Mouse (Mus musculus) neural tube, embryonic 13.5 days (tissue): Measurements from ENCODE around the gene Slc17a8. TPM values are rescaled to one million over a fixed set of nuclear protein-coding genes. Genes with fewer than 3 reads are reported as not detected.

Source experiments
- ATAC-seq: fragments of 200-750 bp; cut with Nextera tagmentation; 2 replicates; pipeline ENCODE4 v1.8.0; 2017; ENCODE audit warnings: low read depth, mild to moderate bottlenecking, moderate TSS enrichment, moderate library complexity
- H3K27ac ChIP-seq: fragments of 300-500 bp; sonication (generic); replicated peaks from 2 replicates; pipeline ENCODE4 v1.5.1; 2015; ENCODE audit warnings: moderate library complexity, mild to moderate bottlenecking, inconsistent platforms
- H3K27me3 ChIP-seq: fragments of 300-500 bp; sonication (generic); 2 replicates; pipeline ENCODE4 v1.6.1; 2015; ENCODE audit warnings: mild to moderate bottlenecking, inconsistent platforms
- H3K36me3 ChIP-seq: fragments of 300-500 bp; sonication (generic); 2 replicates; pipeline ENCODE4 v1.6.1; 2015; ENCODE audit warnings: mild to moderate bottlenecking, inconsistent platforms
- H3K4me1 ChIP-seq: fragments of 300-500 bp; sonication (generic); replicated peaks from 2 replicates; pipeline ENCODE4 v1.6.1; 2015; ENCODE audit warnings: inconsistent platforms
- H3K4me2 ChIP-seq: fragments of 300-500 bp; sonication (generic); 2 replicates; pipeline ENCODE4 v1.6.1; 2015; ENCODE audit warnings: inconsistent platforms, mild to moderate bottlenecking, moderate library complexity
- H3K4me3 ChIP-seq: fragments of 300-500 bp; sonication (generic); 2 replicates; pipeline ENCODE4 v1.5.1; 2015; ENCODE audit warnings: mild to moderate bottlenecking, inconsistent platforms
- H3K9ac ChIP-seq: fragments of 300-500 bp; sonication (generic); 2 replicates; pipeline ENCODE4 v1.6.1; 2015; ENCODE audit warnings: moderate library complexity, mild to moderate bottlenecking, inconsistent platforms
- H3K9me3 ChIP-seq: fragments of 300-500 bp; sonication (generic); 2 replicates; pipeline ENCODE4 v1.6.1; 2016; ENCODE audit warnings: inconsistent platforms
- WGBS: fragments of 180-500 bp; shearing (Covaris S2); methylation state at CpG from one replicate; pipeline ENCODE4 v1.1.7; 2015; 5-methylcytosine and 5-hydroxymethylcytosine counted together
- polyA plus RNA-seq: library from polyadenylated mRNA; unstranded; fragments of >200 nt; fragmentation: Nextera tagmentation; extraction: Ambion mirVana; gene quantifications from 2 replicates; pipeline ENCODE4 v1.2.1, GENCODE M21; 2015

Slc17a8 gene
- polyA plus RNA-seq, 1 experiment from 2014 or later = 0.14 TPM

DNA sequence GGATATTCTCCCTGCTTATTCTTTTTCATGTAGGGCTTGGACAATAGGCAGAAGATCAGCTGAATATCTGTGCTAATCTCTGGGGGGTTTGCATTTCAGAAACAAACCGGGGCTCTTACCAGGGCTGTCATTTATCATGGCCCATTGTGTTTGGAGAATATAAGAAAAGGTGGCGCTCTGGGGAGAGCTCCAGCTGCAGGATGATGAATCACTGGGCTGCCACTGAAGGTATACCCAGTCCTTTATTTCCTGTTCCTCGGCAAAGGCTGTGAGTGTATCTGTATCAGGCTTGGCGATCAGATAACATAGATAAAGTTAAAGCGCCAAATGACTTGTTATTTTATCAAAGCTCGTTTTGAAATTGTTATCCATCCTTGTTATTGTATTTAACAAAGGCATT lies 73.0 kb downstream of the Slc17a8 start:
- H3K9ac ChIP-seq = no peak overlapping the region
- H3K4me1 ChIP-seq = peaks cover 9% of the 10 kb centered on the region; the same call in 1 of the 2 replicates
- no peaks in the 10 kb centered on the region for H3K36me3 ChIP-seq
- ATAC-seq = peak; percentile 72
- H3K9me3 ChIP-seq = no peaks in the 10 kb centered on the region
- no peaks in the 10 kb centered on the region for H3K27me3 ChIP-seq
- WGBS = 40% methylated on average over 6 of the region's 6 CpGs
- H3K27ac ChIP-seq = peak overlapping the region; percentile 67
- H3K4me2 ChIP-seq = no peak overlapping the region
- H3K4me3 ChIP-seq = no peak overlapping the region

DNA sequence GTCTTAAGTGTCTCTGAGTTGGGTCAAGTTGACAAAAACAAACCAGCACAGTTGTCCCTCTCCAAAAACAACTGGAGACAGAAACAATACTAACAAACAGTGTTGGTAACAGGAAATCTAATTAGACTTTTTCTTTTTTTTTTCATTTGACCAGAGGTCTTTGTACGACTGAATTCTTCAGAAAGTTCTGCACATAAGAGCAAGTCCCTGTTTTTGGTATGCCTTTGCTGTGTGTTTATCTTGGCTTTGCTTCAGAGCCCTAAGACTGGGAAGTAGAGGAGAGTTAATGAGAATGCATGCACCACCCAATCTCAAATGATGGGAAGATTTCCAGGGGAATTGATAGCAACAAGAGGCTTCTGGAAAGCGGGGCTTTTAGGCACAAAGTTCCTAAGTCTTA lies 74.1 kb downstream of the Slc17a8 start:
- Histone ChIP-seq H3K36me3 (no peaks in the 10 kb centered on the region), H3K4me1 (peaks cover 9% of the 10 kb centered on the region; the same call in 1 of the 2 replicates), H3K4me2 (no peak overlapping the region), H3K4me3 (no peak overlapping the region), H3K27me3 (no peaks in the 10 kb centered on the region), H3K27ac (no peak overlapping the region), H3K9me3 (no peaks in the 10 kb centered on the region), H3K9ac (no peak overlapping the region)
- ATAC-seq = no peak
- 91% methylated on average over 2 of the region's 2 CpGs for WGBS

DNA sequence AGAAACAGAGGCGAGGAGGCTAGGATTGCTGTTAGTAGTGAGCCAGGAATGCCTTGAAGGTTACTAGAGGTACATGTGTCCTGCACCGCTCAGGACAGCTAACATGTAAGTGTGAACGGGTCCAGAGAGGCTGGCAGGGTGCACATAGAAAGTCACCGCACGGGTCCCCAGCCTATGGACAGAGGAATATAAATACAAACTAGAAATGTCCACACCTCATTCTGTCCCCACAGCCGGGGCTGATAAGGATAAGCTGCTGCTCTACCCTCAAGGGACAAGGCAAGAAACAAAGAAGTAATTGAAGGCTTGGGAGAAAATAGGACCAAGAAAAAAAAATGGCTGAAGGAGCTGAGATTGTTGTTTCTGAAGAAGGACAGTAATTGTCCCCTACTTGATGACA lies 77.2 kb downstream of the Slc17a8 start:
- peaks cover 9% of the 10 kb centered on the region; the same call in 1 of the 2 replicates for H3K4me1 ChIP-seq
- WGBS = 61% methylated on average over 6 of the region's 6 CpGs
- H3K27ac ChIP-seq = no peak overlapping the region
- no peak overlapping the region for H3K4me3 ChIP-seq
- no peaks in the 10 kb centered on the region for H3K27me3 ChIP-seq
- no peaks in the 10 kb centered on the region for H3K36me3 ChIP-seq
- no peaks in the 10 kb centered on the region for H3K9me3 ChIP-seq
- H3K9ac ChIP-seq = no peak overlapping the region
- H3K4me2 ChIP-seq = no peak overlapping the region
- no peak for ATAC-seq

DNA sequence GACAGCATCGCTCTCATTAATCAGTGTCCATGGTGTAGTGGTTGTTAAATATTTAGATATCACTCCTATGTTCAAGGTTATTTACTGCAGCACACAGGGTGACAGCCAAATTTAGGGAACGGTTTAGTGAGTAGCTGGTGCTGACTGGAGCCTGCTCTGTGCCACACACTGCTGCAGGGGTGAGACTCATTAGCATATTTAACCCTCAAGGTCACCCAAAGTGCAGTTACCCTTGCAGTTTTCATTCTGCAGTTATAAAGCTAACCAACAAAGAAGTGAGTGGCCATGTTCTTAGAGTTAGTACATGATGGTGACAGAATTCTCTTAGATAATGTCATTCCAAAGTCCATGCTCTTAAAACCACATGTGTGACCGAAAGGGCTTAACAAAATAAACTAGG lies 78.7 kb downstream of the Slc17a8 start:
- no peak overlapping the region for H3K27ac ChIP-seq
- WGBS = 80% methylated on average over 3 of the region's 3 CpGs
- H3K4me1 ChIP-seq = 0 out of 2 replicates have a peak, but pooled peaks cover 1% of the 10 kb centered on the region
- H3K36me3 ChIP-seq = no peaks in the 10 kb centered on the region
- H3K27me3 ChIP-seq = no peaks in the 10 kb centered on the region
- ATAC-seq = no peak
- no peak overlapping the region for H3K4me2 ChIP-seq
- no peaks in the 10 kb centered on the region for H3K9me3 ChIP-seq
- H3K9ac ChIP-seq = no peak overlapping the region
- no peak overlapping the region for H3K4me3 ChIP-seq

DNA sequence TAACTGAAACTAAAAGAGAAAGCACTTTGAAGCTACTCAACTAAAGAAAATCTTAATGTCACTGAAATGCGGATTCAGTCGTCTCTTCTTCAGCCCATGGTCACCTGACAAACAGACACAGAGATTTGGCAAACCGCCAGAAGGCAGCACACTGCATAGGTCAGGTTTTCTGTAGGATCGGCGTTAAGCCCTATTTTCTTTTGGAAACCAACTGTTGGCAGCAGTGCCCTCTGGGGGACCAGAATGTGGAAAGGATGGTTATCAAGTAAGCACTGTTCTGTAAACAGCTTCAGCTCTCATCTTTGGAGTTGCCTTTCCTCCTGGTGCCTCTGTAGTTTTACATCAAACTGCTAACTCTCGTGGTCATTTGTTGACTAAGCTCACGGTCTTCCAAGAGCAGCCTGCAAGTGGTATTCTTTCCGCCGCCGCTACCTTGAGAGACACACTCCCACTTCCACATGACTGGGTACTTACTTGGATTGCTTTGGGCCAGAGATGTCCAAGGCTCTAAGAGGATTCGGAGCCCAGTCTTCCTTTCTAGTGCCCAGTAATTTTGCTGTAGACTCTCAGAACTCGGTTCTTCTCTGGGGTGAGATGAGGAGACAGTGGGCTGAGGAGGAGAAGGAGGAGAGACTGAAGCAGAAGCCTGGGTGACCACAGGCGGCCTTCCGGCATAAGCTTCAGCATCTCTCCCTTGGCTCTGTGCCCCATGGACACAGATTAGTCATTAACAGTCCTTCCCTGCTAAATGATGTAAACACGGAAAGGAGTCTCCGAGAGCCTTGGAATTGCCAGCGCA lies 87.9 kb downstream of the Slc17a8 start, which contains the start of gene Nr1h4:
Gene Nr1h4, minus strand, starts transcription at position 657 of the 799 bp plus-strand sequence.
- no peaks in the 10 kb centered on the region for H3K36me3 ChIP-seq
- no peak for ATAC-seq
- no peaks in the 10 kb centered on the region for H3K9me3 ChIP-seq
- no peak within 1 kb of the TSS for H3K4me2 ChIP-seq
- H3K4me1 ChIP-seq = peaks cover 6% of the 10 kb centered on the region; the same call in 1 of the 2 replicates
- 77% methylated on average over 17 of the region's 17 CpGs for WGBS
- H3K27ac ChIP-seq = no peak within 1 kb of the TSS
- no peaks in the 10 kb centered on the region for H3K27me3 ChIP-seq
- no peak within 1 kb of the TSS for H3K9ac ChIP-seq
- H3K4me3 ChIP-seq = no peak within 1 kb of the TSS

DNA sequence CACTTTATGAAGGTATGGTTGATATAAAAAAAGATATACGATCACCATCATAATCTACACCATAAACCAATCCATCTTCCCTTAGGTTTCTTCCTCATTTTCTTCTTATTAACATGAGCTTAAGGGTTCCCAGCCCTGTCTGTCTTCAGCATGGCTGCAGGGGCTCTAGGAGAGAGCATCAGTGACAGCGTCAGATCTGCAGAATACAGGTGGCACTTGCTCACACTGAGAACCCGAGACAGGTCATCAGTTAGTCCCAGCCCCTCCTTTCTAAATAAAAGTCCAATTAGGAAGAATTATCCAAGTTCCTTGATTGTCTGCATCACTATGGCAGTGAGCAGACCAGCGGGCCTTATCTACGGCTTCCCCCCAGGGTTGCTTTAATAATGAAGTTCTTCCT lies 88.6 kb downstream of the Slc17a8 start:
- Histone ChIP-seq H3K4me1 (peaks cover 6% of the 10 kb centered on the region; the same call in 1 of the 2 replicates), H3K36me3 (no peaks in the 10 kb centered on the region), H3K27me3 (no peaks in the 10 kb centered on the region), H3K27ac (no peak overlapping the region), H3K9me3 (no peaks in the 10 kb centered on the region), H3K4me2 (no peak overlapping the region), H3K4me3 (no peak overlapping the region), H3K9ac (no peak overlapping the region)
- ATAC-seq = no peak
- WGBS = 83% methylated on average over 5 of the region's 5 CpGs

DNA sequence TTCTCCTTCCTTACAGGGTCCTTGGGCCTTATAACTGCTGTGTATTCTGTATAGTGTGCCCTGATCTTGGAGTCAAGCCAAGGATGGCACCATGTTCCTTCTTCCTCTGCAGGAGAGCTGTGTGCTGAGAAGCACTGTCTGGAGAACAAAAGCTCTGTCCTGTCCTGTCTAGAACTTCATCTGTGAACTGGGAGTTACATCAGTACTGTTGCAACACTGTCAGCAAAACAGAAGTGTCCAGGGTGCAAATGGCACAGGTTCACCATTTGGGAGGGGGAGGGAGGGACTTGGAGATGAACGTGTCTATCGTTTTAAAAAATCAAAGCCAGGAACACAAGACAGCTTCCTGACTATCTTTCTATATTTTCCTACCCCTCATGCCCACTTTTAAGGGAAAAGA lies 89.1 kb downstream of the Slc17a8 start:
- H3K36me3 ChIP-seq = no peaks in the 10 kb centered on the region
- no peaks in the 10 kb centered on the region for H3K27me3 ChIP-seq
- H3K4me2 ChIP-seq = no peak overlapping the region
- H3K4me1 ChIP-seq = peaks cover 6% of the 10 kb centered on the region; the same call in 1 of the 2 replicates
- H3K4me3 ChIP-seq = no peak overlapping the region
- ATAC-seq = no peak
- WGBS = 98% methylated on average over 2 of the region's 2 CpGs
- H3K9me3 ChIP-seq = no peaks in the 10 kb centered on the region
- no peak overlapping the region for H3K27ac ChIP-seq
- H3K9ac ChIP-seq = no peak overlapping the region

DNA sequence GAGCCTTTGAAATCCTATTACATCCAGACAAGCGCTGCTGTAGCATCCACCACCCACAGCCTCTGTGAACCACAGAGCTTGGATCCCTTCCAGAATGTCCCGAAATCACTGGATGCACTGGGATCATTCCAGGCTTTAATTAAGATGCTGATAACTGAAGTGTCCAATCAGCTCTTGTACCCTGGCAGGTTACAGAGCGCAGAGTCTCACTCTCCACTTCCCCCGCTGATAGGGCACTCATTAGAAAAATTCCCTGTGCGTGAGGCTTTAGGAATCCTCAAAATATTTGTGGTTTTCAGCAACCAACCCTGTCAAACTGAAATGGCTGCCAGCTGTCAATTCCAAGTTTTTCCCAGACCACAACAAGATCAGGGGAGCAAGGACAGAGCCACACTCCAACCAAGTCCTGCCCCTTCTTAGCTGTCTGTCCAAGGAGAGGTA lies 89.8 kb downstream of the Slc17a8 start:
- ATAC-seq = peak; percentile 71
- H3K27me3 ChIP-seq = no peaks in the 10 kb centered on the region
- H3K4me1 ChIP-seq = peaks cover 6% of the 10 kb centered on the region; the same call in 1 of the 2 replicates
- no peak overlapping the region for H3K9ac ChIP-seq
- H3K4me3 ChIP-seq = no peak overlapping the region
- H3K27ac ChIP-seq = no peak overlapping the region
- H3K4me2 ChIP-seq = no peak overlapping the region
- 55% methylated on average over 5 of the region's 5 CpGs for WGBS
- H3K9me3 ChIP-seq = no peaks in the 10 kb centered on the region
- H3K36me3 ChIP-seq = no peaks in the 10 kb centered on the region

DNA sequence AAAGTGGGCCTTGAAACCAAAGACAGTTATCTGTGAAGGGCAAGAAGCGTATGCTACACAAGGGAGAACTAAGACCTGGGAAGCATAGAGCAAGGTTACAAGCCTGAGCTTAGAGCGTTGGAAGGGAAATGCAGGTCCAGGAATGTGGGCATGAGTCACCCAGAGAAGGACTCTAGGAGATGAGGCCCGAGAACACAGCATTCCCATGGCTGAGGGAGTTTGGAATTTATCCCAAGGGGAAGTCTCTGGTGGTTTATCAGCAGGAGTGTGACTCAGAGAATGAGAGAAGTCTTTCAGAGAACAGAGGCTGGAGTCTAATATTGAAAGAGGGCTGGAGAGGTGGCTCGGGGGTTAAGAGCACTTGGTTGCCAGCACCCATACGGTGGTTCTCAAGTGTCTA lies 94.0 kb downstream of the Slc17a8 start:
- peaks cover 6% of the 10 kb centered on the region; the same call in 1 of the 2 replicates for H3K4me1 ChIP-seq
- H3K9ac ChIP-seq = no peak overlapping the region
- H3K9me3 ChIP-seq = no peaks in the 10 kb centered on the region
- 82% methylated on average over 5 of the region's 5 CpGs for whole genome bisulfite sequencing
- no peak overlapping the region for H3K27ac ChIP-seq
- H3K4me3 ChIP-seq = no peak overlapping the region
- no peaks in the 10 kb centered on the region for H3K27me3 ChIP-seq
- ATAC-seq = no peak
- no peaks in the 10 kb centered on the region for H3K36me3 ChIP-seq
- no peak overlapping the region for H3K4me2 ChIP-seq

DNA sequence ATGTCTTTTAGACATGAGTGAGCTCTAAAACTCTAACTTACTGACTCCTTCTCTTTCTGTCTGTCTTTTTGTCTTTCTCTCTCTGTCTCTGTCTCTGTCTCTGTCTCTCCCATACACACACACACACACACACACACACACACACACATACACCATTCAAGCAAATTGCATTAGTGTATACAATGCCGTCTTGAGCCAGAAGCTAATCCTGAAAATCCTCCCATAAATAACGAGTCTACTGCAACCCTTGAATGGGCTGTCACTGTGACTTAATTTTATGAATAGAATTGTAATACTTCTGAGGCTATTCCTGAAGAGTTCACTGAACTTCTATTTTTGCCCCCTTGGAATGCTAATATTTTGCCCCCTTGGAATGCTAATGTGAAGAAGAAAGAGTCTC lies 95.2 kb downstream of the Slc17a8 start:
- H3K4me1 ChIP-seq = peaks cover 2% of the 10 kb centered on the region; the same call in 1 of the 2 replicates
- ATAC-seq = no peak
- H3K9me3 ChIP-seq = no peaks in the 10 kb centered on the region
- H3K4me3 ChIP-seq = no peak overlapping the region
- H3K27ac ChIP-seq = no peak overlapping the region
- no peaks in the 10 kb centered on the region for H3K36me3 ChIP-seq
- no peak overlapping the region for H3K9ac ChIP-seq
- H3K27me3 ChIP-seq = no peaks in the 10 kb centered on the region
- H3K4me2 ChIP-seq = no peak overlapping the region
- 65% methylated on average over 2 of the region's 2 CpGs for WGBS
